Mouse (Mus musculus): ENCODE results near the gene Gm11009.
"Not testable (repeated sequence)": the region's sequence is repeated elsewhere in the genome, so short reads cannot be mapped to it uniquely, and the experiment has no call there.

Gm11009 gene

DNA sequence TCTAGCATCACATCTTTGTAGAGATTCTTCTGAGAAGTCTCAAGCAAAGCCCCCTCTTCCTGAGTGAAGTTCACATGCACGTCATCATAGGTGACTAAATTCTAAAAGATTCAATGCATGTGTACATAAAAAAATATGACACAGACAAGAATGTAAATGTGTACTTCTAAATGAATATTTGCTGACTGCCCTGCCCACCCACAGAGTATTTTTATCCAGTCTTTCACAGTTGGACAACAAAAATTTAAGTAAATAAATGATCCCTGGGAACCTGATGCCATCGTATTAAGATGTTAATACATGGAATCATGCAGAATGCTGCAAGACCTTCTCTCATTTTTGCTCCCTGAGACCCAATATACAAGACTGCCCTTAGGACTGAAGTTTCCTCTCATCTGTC, at the start of gene Gm11009:
Gene Gm11009 (minus strand): TSS at position 101 of the 400 bp plus-strand sequence.
- not testable (repeated sequence) for DNase-seq (ENCODE audit: low spot score)
